Mouse (Mus musculus) heart, embryonic 14.5 days (tissue): Measurements from ENCODE around the gene Aco2. TPM values are rescaled to one million over a fixed set of nuclear protein-coding genes. Genes with fewer than 3 reads are reported as not detected.

Source experiments
- ATAC-seq: fragments of 200-750 bp; cut with Nextera tagmentation; 2 replicates; pipeline ENCODE4 v1.8.0; 2017; ENCODE audit warnings: low read depth, moderate TSS enrichment; ENCODE audit not compliant: insufficient number of reproducible peaks, insufficient read depth, low FRiP score
- H3K27ac ChIP-seq, 2 experiments: fragments of 200-500 bp in 1 of 2; fragments of 300-500 bp in 1 of 2; sonication (generic) in 1 of 2; replicated peaks in 1 of 2; 2 replicates each; pipeline ENCODE4 v1.5.1; 2012 to 2014; ENCODE audit warnings: low read depth in 2 of 2, low read length in 2 of 2, control low read depth in 1 of 2, mild to moderate bottlenecking in 1 of 2, mixed read lengths in 1 of 2; ENCODE audit not compliant: control insufficient read depth in 1 of 2, insufficient read depth in 1 of 2
- H3K27me3 ChIP-seq: fragments of 300-500 bp; sonication (generic); 2 replicates; pipeline ENCODE4 v1.6.1; 2014; ENCODE audit warnings: mild to moderate bottlenecking, low read length, control low read depth; ENCODE audit not compliant: control insufficient read depth, insufficient read depth
- H3K36me3 ChIP-seq: fragments of 300-500 bp; sonication (generic); 2 replicates; pipeline ENCODE4 v1.6.1; 2014; ENCODE audit warnings: mild to moderate bottlenecking, control low read depth, low read length, mixed read lengths; ENCODE audit not compliant: control insufficient read depth, insufficient read depth
- H3K4me1 ChIP-seq, 2 experiments: fragments of 200-500 bp in 1 of 2; fragments of 300-500 bp in 1 of 2; sonication (generic) in 1 of 2; 2 replicates each; pipeline ENCODE4 v1.6.1; 2012 to 2014; ENCODE audit warnings: low read length in 2 of 2, control low read depth in 1 of 2, mixed read lengths in 1 of 2; ENCODE audit not compliant: control insufficient read depth in 2 of 2, insufficient read depth in 2 of 2
- H3K4me2 ChIP-seq: fragments of 300-500 bp; sonication (generic); 2 replicates; pipeline ENCODE4 v1.6.1; 2014; ENCODE audit warnings: mild to moderate bottlenecking, low read length
- H3K4me3 ChIP-seq, 2 experiments: fragments of 200-500 bp in 1 of 2; fragments of 300-500 bp in 1 of 2; sonication (generic) in 1 of 2; 2 replicates each; pipeline ENCODE4 v1.5.1; 2012 to 2014; ENCODE audit warnings: low read length in 2 of 2, mild to moderate bottlenecking in 2 of 2, control low read depth in 1 of 2, low read depth in 1 of 2, moderate library complexity in 1 of 2; ENCODE audit not compliant: control insufficient read depth in 1 of 2, insufficient read depth in 1 of 2
- H3K9ac ChIP-seq: fragments of 300-500 bp; sonication (generic); 2 replicates; pipeline ENCODE4 v1.6.1; 2014; ENCODE audit warnings: mild to moderate bottlenecking, low read length
- H3K9me3 ChIP-seq: fragments of 300-500 bp; sonication (generic); 2 replicates; pipeline ENCODE4 v1.6.1; 2016; ENCODE audit warnings: low read length, control low read depth; ENCODE audit not compliant: control insufficient read depth
- WGBS: fragments of 180-500 bp; shearing (Covaris S2); extraction: QIAGEN DNeasy Blood & Tissue Kit; methylation state at CpG from one replicate; pipeline ENCODE4 v1.1.7; 2014; 5-methylcytosine and 5-hydroxymethylcytosine counted together
- polyA plus RNA-seq: library from polyadenylated mRNA; unstranded; fragments of >200 nt; fragmentation: Nextera tagmentation; extraction: Ambion mirVana; gene quantifications from 2 replicates; pipeline ENCODE4 v1.2.1, GENCODE M21; 2014

The Aco2 gene
- polyA plus RNA-seq, 1 experiment from 2014 or later: 571 TPM

GRCm38 (mm10) chr15:81949476-81950131, 77.5 kb downstream of the Aco2 start:
- ATAC-seq: no peak
- 73% methylated on average over 11 of the region's 11 CpGs for WGBS

GRCm38 (mm10) chr15:81950716-81951115, 78.6 kb downstream of the Aco2 start:
- no peak overlapping the region for H3K4me3 ChIP-seq
- no peak overlapping the region for H3K4me2 ChIP-seq
- no peak overlapping the region for H3K27ac ChIP-seq
- ATAC-seq: no peak
- no peaks in the 10 kb centered on the region for H3K9me3 ChIP-seq
- WGBS: 82% methylated on average over 5 of the region's 5 CpGs
- no peaks in the 10 kb centered on the region for H3K27me3 ChIP-seq
- no peak overlapping the region for H3K9ac ChIP-seq
- H3K4me1 ChIP-seq: no peaks in the 10 kb centered on the region
- H3K36me3 ChIP-seq: peaks cover 21% of the 10 kb centered on the region

More at GRCm38 (mm10) chr15:81949476-81950131, 77.5 kb downstream of the Aco2 start:
- H3K4me3 ChIP-seq: no peak overlapping the region
- H3K4me2 ChIP-seq: no peak overlapping the region
- H3K4me1 ChIP-seq: no peaks in the 10 kb centered on the region
- H3K9ac ChIP-seq: no peak overlapping the region
- H3K9me3 ChIP-seq: no peaks in the 10 kb centered on the region
- no peak overlapping the region for H3K27ac ChIP-seq
- no peaks in the 10 kb centered on the region for H3K27me3 ChIP-seq
- H3K36me3 ChIP-seq: peaks cover 14% of the 10 kb centered on the region

DNA sequence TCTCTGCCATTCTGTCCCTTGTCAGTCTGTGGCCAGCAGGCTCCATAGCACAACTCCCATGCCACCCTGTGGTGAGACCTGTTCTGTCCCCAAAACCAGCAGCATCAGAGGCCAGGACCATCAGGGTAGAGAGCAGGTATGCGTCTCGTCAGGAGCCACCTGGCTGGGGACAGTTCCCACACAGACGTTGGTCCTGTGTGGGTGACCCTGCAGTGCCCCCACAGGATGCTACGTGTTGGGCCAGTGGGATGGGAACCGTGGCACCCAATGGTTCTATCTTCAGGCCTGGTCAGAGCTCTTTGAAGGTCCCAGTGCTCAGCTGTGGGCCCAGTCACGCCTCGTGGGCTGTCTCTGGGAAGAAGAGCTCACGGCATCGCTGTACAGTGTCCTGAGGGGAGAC, 79.0 kb downstream of the Aco2 start:
- Histone ChIP-seq H3K9ac (no peak overlapping the region), H3K4me2 (no peak overlapping the region), H3K36me3 (peaks cover 21% of the 10 kb centered on the region), H3K27ac (no peak overlapping the region), H3K9me3 (no peaks in the 10 kb centered on the region), H3K4me1 (no peaks in the 10 kb centered on the region), H3K27me3 (no peaks in the 10 kb centered on the region), H3K4me3 (no peak overlapping the region)
- ATAC-seq: no peak
- 88% methylated on average over 9 of the region's 9 CpGs for WGBS

DNA sequence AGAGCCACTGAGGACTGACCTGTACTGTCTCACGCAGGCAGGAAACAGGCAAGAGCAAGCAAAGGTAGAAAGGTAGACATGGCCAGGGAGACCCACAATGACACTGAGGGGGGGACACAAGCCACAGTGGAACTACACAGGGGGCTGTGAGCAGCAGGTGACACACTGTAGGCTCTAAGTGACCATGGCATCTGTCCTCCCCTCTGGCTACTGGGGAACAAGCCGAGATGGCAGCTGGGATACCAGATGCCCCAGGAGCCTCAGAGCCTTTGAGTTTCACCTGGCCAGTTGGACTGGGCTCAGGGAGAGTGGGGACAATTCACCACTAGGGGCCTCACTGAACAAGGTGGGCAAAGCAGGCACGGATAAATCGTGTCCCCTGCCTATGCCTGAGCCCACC, 80.2 kb downstream of the Aco2 start:
- Histone ChIP-seq H3K9ac (no peak overlapping the region), H3K9me3 (no peaks in the 10 kb centered on the region), H3K4me2 (no peak overlapping the region), H3K27me3 (no peaks in the 10 kb centered on the region), H3K36me3 (peaks cover 21% of the 10 kb centered on the region), H3K27ac (no peak overlapping the region), H3K4me3 (no peak overlapping the region), H3K4me1 (no peaks in the 10 kb centered on the region)
- 77% methylated on average over 4 of the region's 4 CpGs for WGBS
- ATAC-seq: no peak

DNA sequence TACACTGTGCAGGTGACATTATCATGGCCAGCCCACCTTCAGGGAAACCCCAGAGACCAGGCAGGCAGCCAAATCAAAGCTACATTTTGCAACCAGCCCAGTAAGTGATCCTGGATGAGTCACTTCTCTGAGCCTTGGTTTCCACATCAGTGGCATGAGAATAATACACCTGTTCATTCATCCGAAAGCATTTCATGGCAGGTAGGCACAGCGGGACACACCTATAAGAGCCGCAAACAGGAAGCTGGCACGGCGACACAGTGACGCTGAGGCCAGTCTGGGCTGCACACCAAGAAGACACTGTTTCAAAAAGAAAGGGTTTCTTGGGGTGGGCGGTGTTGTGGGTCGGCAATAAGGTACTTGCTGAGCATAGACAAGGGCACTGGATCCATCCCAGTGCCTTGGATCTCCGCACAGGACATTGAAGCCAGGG, 82.1 kb downstream of the Aco2 start:
- no peak overlapping the region for H3K4me2 ChIP-seq
- H3K4me1 ChIP-seq: no peaks in the 10 kb centered on the region
- H3K36me3 ChIP-seq: peaks cover 21% of the 10 kb centered on the region
- WGBS: 95% methylated on average over 9 of the region's 9 CpGs
- no peak overlapping the region for H3K27ac ChIP-seq
- H3K27me3 ChIP-seq: no peaks in the 10 kb centered on the region
- H3K9me3 ChIP-seq: no peaks in the 10 kb centered on the region
- ATAC-seq: no peak
- no peak overlapping the region for H3K4me3 ChIP-seq
- H3K9ac ChIP-seq: no peak overlapping the region

DNA sequence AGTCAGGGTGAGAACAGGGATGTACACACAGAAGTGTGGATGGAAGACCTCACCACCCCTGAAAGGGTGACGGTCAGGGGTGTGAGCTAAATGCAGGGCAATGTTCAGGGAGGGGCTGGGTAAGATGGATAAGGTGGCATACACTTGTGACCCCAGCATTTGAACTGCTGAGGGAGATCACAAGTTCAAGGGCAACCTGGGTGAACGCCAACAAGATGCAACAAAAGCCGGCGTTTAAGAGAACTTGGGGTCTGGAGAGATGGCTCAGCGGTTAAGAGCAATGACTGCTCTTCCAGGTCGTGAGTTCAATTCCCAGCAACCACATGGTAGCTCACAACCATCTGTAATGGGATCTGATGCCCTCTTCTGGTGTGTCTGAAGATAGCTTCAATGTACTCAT, 82.6 kb downstream of the Aco2 start:
- no peaks in the 10 kb centered on the region for H3K27me3 ChIP-seq
- no peak overlapping the region for H3K9ac ChIP-seq
- no peak overlapping the region for H3K4me2 ChIP-seq
- ATAC-seq: no peak
- H3K27ac ChIP-seq: no peak overlapping the region
- peaks cover 21% of the 10 kb centered on the region for H3K36me3 ChIP-seq
- no peak overlapping the region for H3K4me3 ChIP-seq
- no peaks in the 10 kb centered on the region for H3K9me3 ChIP-seq
- H3K4me1 ChIP-seq: 0 out of 4 replicates have a peak, but pooled peaks cover 0 to 5% of the 10 kb centered on the region in 2 experiments
- 92% methylated on average over 6 of the region's 6 CpGs for WGBS

- no peak for ATAC-seq
- H3K27me3 ChIP-seq: no peaks in the 10 kb centered on the region
These were observed 83.3 kb downstream of the Aco2 start for GRCm38 (mm10) chr15:81955414-81955813.

DNA sequence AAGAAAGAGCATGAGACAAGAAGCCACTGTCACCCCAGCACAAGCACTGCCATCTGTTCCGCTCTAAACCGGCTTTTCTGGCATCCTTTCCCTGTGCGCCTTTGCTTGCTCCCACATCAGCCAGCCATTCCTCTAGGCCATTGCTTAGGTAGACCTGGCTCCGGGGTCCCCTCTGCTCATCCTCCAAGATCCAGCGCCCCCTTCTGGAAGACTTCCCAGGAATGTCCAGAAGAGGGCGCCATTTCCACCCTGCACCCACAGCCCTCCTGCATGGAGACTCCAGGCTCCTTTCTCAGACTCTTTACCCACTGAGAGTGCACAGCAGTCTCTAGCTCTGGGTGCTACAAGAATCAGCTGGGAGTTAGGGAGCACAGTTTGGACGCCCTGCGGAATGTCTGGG, 84.3 kb downstream of the Aco2 start:
- H3K27ac ChIP-seq: no peak overlapping the region
- no peak for ATAC-seq
- no peak overlapping the region for H3K9ac ChIP-seq
- H3K4me3 ChIP-seq: no peak overlapping the region
- H3K4me1 ChIP-seq: 0 out of 4 replicates have a peak, but pooled peaks cover 0 to 6% of the 10 kb centered on the region in 2 experiments
- H3K9me3 ChIP-seq: no peaks in the 10 kb centered on the region
- no peaks in the 10 kb centered on the region for H3K27me3 ChIP-seq
- H3K36me3 ChIP-seq: peaks cover 16% of the 10 kb centered on the region
- H3K4me2 ChIP-seq: no peak overlapping the region
- 64% methylated on average over 8 of the region's 8 CpGs for WGBS

More at GRCm38 (mm10) chr15:81955414-81955813, 83.3 kb downstream of the Aco2 start:
- Histone ChIP-seq H3K4me1 (0 out of 4 replicates have a peak, but pooled peaks cover 0 to 6% of the 10 kb centered on the region in 2 experiments), H3K4me3 (no peak overlapping the region), H3K4me2 (no peak overlapping the region), H3K9me3 (no peaks in the 10 kb centered on the region), H3K9ac (no peak overlapping the region), H3K36me3 (peaks cover 21% of the 10 kb centered on the region), H3K27ac (no peak overlapping the region)
- WGBS: 90% methylated on average over 15 of the region's 15 CpGs
